Mouse (Mus musculus) brain, embryonic 14.5 days (tissue): Measurements from ENCODE around the gene Olfr195. TPM values are rescaled to one million over a fixed set of nuclear protein-coding genes. Genes with fewer than 3 reads are reported as not detected.
"Not testable (repeated sequence)": the region's sequence is repeated elsewhere in the genome, so short reads cannot be mapped to it uniquely, and the experiment has no call there.

Experiments
- DNase-seq: peaks from one replicate; pipeline ENCODE4 v3.0.0-alpha.2; 2011; ENCODE audit warnings: low read depth
- CTCF ChIP-seq: fragments of 200-500 bp; IDR thresholded peaks from 2 replicates; pipeline ENCODE4 v1.5.1; 2012; ENCODE audit warnings: inconsistent platforms, mild to moderate bottlenecking, moderate library complexity, borderline replicate concordance; ENCODE audit not compliant: insufficient read depth, insufficient read length; ENCODE audit errors: extremely low read depth
- POLR2A ChIP-seq: fragments of 200-500 bp; IDR thresholded peaks from 2 replicates; pipeline ENCODE4 v1.6.1; 2012; ENCODE audit warnings: mild to moderate bottlenecking, inconsistent platforms, borderline replicate concordance; ENCODE audit not compliant: poor library complexity, insufficient read depth, insufficient read length, severe bottlenecking; ENCODE audit errors: extremely low read depth
- polyA plus RNA-seq: library from polyadenylated mRNA; depleted of rRNA; stranded (reverse); fragments of >200 nt; gene quantifications from 2 replicates; pipeline ENCODE4 v1.2.3, GENCODE M21; 2012; rRNA removed

Olfr195 gene
- not detected in 2 replicates for polyA plus RNA-seq

DNA sequence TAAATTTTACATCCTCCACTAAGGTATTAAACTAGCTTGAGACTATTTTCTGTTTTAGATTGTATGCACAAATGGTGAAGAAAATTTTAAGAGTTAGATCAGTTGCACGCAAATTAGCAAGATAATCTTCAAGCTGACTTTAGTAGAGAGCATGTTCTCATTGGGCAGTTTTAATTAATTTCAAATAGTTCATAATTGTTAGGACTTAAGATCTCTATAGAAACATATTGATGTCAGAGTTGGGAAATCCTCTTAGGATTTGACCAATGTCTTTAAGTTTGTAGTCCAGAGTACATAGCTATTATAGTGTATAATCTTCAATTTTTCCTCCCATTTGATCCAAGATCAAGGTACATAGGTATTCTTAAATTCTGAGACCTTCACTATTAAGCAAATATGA, at the start of gene Olfr195:
TSS of gene Olfr195 (plus strand) at position 301 of the 400 bp plus-strand sequence.
- no peak for TF ChIP-seq CTCF
- no peak for TF ChIP-seq POLR2A
- no peak for DNase-seq

- TF ChIP-seq POLR2A (no peak), CTCF (no peak)
- DNase-seq, result no peak
Observed at GRCm38 (mm10) chr16:59105312-59105711, 41.5 kb upstream of the Olfr195 start.

DNA sequence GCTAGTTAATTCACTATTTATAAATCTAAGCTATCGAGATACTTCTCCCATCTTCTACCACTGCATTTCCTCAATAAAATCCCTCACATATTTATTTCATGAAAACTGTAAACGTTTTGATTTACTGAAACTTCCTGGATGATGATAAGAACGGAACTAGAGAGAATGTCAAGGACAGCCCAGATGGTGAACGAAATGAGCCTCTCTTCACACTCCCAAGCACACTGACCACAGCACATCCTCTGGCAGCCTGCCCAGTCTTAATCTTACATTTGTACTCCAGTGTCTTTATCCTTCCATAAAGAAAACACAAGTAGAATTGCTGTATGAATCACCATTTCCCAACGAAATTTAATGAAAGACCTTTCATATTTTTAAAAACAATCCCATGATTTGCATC, 38.3 kb upstream of the Olfr195 start:
- not testable (repeated sequence) for DNase-seq

GRCm38 (mm10) chr16:59111781-59112180, 35.1 kb upstream of the Olfr195 start, which contains the start of gene Olfr193:
Gene Olfr193 (minus strand): TSS chr16:59111881.
- no peak for TF ChIP-seq POLR2A
- no peak for TF ChIP-seq CTCF
- no peak for DNase-seq

GRCm38 (mm10) chr16:59120969-59121368, 25.9 kb upstream of the Olfr195 start, which contains the start of gene Olfr194:
Gene Olfr194 (minus strand): TSS chr16:59121069.
- DNase-seq, result no peak
- no peak for TF ChIP-seq CTCF
- TF ChIP-seq POLR2A, result no peak

DNA sequence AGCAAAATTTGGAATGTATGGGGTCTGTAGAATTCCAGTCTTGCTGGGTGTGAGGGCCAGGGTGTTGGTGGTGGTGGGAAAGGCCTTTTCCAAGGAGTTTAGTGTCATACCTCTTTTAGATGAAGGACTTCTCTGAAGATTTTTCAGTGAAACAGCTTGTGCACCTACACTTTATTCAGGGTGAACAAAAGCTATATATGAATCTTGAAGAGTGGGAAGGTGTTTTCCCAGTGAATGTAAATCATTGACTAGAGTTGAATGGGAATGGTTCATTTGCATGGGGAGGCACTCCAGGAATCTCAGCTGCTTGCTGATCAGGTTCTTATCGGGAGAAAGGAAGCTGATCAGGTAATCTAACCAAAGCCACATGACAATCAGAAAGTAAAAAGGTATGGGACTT, 16.1 kb upstream of the Olfr195 start:
- no peak for DNase-seq
- TF ChIP-seq POLR2A (no peak), CTCF (no peak)

- no peak for TF ChIP-seq POLR2A
- no peak for TF ChIP-seq CTCF
- no peak for DNase-seq
Observed at GRCm38 (mm10) chr16:59141105-59141504, 5.7 kb upstream of the Olfr195 start.

DNA sequence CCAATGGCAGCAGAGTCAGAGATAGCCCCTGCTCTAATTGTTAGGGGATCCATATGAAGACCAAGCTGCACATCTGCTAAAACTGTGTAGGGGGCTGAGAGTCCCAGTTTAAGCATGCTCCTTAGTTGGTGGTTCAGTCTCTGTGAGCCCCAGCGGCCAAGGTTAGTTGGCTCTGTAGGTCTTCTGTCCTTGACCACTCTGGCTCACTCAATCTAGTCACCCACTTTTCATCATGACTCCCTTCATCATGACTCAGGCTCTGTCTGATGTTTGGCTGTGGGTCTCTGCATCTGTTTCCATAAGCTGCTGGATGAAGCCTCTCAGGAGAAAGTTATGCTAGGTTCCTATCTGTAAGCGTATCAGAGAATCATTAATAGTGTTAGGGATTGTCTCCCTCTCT, 5.2 kb downstream of the Olfr195 start:
- TF ChIP-seq POLR2A (no peak), CTCF (no peak)
- DNase-seq, result no peak

DNA sequence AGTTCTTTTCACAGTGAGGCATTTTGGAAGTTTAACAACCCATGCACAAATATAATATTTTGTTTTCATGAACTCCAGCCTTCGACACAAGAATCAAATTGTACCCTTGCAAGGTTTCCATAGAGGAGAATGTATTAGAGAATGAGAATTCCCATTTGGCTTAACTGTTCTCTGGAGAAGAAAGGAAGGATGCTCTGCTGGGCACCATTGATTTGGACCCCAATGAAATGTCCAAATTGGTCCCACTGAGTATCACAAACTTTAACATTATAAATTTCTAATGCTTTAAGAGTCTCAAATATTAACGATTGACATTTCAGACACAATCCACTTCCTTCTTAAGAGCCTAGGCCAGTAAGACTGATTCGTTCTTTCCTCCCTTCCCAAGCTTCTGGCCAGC, 23.5 kb downstream of the Olfr195 start, which contains the start of gene Olfr196:
TSS of gene Olfr196 (minus strand) at position 101 of the 400 bp plus-strand sequence.
- TF ChIP-seq POLR2A (no peak), CTCF (no peak)
- no peak for DNase-seq

Other genes starting within 250 kb of the Olfr195 start
- gene Olfr181, start 218.3 kb upstream of the Olfr195 start, polyA plus RNA-seq, result not detected in 2 replicates
- not detected in 2 replicates for gene Olfr180, start 217.7 kb upstream of the Olfr195 start, polyA plus RNA-seq
- gene Olfr183, start 151.7 kb upstream of the Olfr195 start, polyA plus RNA-seq, result not detected in 2 replicates
- not detected in 2 replicates for gene Olfr186, start 116.8 kb upstream of the Olfr195 start, polyA plus RNA-seq
- gene Olfr187, start 107.3 kb upstream of the Olfr195 start, polyA plus RNA-seq, result not detected in 2 replicates
- not detected in 2 replicates for gene Olfr190, start 69.0 kb upstream of the Olfr195 start, polyA plus RNA-seq
- not detected in 2 replicates for gene Olfr191, start 57.2 kb upstream of the Olfr195 start, polyA plus RNA-seq
- gene Olfr193, start 35.2 kb upstream of the Olfr195 start, polyA plus RNA-seq, result not detected in 2 replicates
- gene Olfr194, start 26.0 kb upstream of the Olfr195 start, polyA plus RNA-seq, result not detected in 2 replicates
- not detected in 2 replicates for gene Olfr196, start 23.4 kb downstream of the Olfr195 start, polyA plus RNA-seq
- gene Olfr198, start 56.5 kb downstream of the Olfr195 start, polyA plus RNA-seq, result not detected in 2 replicates
- gene Olfr199, start 72.7 kb downstream of the Olfr195 start, polyA plus RNA-seq, result not detected in 2 replicates
- not detected in 2 replicates for gene Olfr201, start 125.6 kb downstream of the Olfr195 start, polyA plus RNA-seq
- gene Olfr202, start 139.7 kb downstream of the Olfr195 start, polyA plus RNA-seq, result not detected in 2 replicates
- not detected in 2 replicates for gene Olfr203, start 151.8 kb downstream of the Olfr195 start, polyA plus RNA-seq
- not detected in 2 replicates for gene Olfr204, start 171.2 kb downstream of the Olfr195 start, polyA plus RNA-seq
- gene Olfr205, start 184.1 kb downstream of the Olfr195 start, polyA plus RNA-seq, result not detected in 2 replicates
- not detected in 2 replicates for gene Olfr206, start 202.2 kb downstream of the Olfr195 start, polyA plus RNA-seq
- not detected in 2 replicates for gene Olfr209, start 216.9 kb downstream of the Olfr195 start, polyA plus RNA-seq